Mouse (Mus musculus) midbrain, embryonic 15.5 days (tissue): ENCODE measurements at regions not wholly inside any gene's neighbourhood (a gene's known extent, or its start where the extent isn't known, plus 50 kb on each side); places are given as distances from the start of the nearest gene placed in this dataset.
"Not testable (repeated sequence)": the region's sequence is repeated elsewhere in the genome, so short reads cannot be mapped to it uniquely, and the experiment has no call there.

Experiments
- ATAC-seq: fragments of 200-750 bp; cut with Nextera tagmentation; replicated peaks from 2 replicates; pipeline ENCODE4 v1.8.0; 2017; ENCODE audit warnings: moderate TSS enrichment
- H3K27ac ChIP-seq: fragments of 300-500 bp; sonication (generic); 2 replicates; pipeline ENCODE4 v1.5.1; 2015; ENCODE audit warnings: mild to moderate bottlenecking, inconsistent platforms
- H3K27me3 ChIP-seq: fragments of 300-500 bp; sonication (generic); replicated peaks from 2 replicates; pipeline ENCODE4 v1.6.1; 2015; ENCODE audit warnings: inconsistent platforms
- H3K36me3 ChIP-seq: fragments of 300-500 bp; sonication (generic); replicated peaks from 2 replicates; pipeline ENCODE4 v1.6.1; 2015; ENCODE audit warnings: inconsistent platforms
- H3K4me1 ChIP-seq: fragments of 300-500 bp; sonication (generic); 2 replicates; pipeline ENCODE4 v1.6.1; 2015; ENCODE audit warnings: inconsistent platforms
- H3K4me2 ChIP-seq: fragments of 300-500 bp; sonication (generic); 2 replicates; pipeline ENCODE4 v1.6.1; 2015; ENCODE audit warnings: inconsistent platforms, mild to moderate bottlenecking, moderate library complexity
- H3K4me3 ChIP-seq: fragments of 300-500 bp; sonication (generic); 2 replicates; pipeline ENCODE4 v1.5.1; 2015; ENCODE audit warnings: mild to moderate bottlenecking, inconsistent platforms
- H3K9ac ChIP-seq: fragments of 300-500 bp; sonication (generic); 2 replicates; pipeline ENCODE4 v1.6.1; 2015; ENCODE audit warnings: mild to moderate bottlenecking, inconsistent platforms
- H3K9me3 ChIP-seq: fragments of 300-500 bp; sonication (generic); 2 replicates; pipeline ENCODE4 v1.6.1; 2016; ENCODE audit warnings: inconsistent platforms
- WGBS: fragments of 180-500 bp; shearing (Covaris S2); methylation state at CpG from one replicate; pipeline ENCODE4 v1.1.7; 2015; ENCODE audit warnings: mixed read lengths; 5-methylcytosine and 5-hydroxymethylcytosine counted together

DNA sequence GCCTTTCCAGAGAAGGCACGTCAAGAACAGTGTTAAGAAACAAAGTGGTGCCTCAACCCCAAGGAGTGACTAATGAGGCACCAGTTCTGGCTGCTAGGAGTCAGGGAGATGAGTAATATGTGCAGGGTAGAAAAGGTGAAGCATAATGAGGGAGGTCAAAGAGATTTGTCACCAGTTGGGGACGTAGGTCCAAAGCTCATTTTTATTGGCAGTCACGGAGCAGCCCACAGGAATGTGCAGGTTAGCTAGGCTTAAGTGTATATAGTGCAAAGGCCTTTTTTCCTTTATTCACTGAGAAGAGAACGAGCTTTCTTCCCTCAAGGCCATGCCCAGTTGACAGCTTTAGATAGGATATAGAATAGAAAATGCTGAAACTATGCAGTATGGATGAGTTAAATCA, 261.8 kb downstream of the Rad51ap2 start:
- Histone ChIP-seq H3K4me3 (no peak overlapping the region), H3K9me3 (no peaks in the 10 kb centered on the region), H3K4me1 (no peaks in the 10 kb centered on the region), H3K27ac (no peak overlapping the region), H3K27me3 (no peaks in the 10 kb centered on the region), H3K36me3 (no peaks in the 10 kb centered on the region), H3K9ac (no peak overlapping the region), H3K4me2 (no peak overlapping the region)
- no peak for ATAC-seq
- 79% methylated on average over 4 of the region's 4 CpGs for WGBS

DNA sequence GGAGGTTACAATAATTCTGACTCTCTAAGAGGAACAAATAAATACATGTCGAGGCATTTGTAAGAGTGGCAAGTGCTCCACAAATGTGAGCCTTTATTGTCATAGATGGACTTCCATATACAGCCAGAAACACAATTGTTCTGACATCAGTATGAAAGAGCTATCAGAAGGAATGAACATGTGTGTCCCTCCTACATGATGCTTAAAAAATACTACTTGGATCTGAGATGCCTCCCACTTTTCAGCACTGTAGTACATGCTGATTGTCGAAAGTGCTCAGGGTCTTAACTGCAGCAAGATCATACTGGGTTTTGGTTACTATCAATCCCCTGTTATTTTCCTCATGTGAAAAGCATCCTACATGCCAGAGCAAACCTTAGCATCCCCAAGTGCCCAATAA, 295.6 kb downstream of the Rad51ap2 start:
- Histone ChIP-seq H3K4me2 (no peak overlapping the region), H3K27me3 (no peaks in the 10 kb centered on the region), H3K27ac (no peak overlapping the region), H3K36me3 (no peaks in the 10 kb centered on the region), H3K9me3 (no peaks in the 10 kb centered on the region), H3K4me1 (no peaks in the 10 kb centered on the region), H3K4me3 (no peak overlapping the region), H3K9ac (no peak overlapping the region)
- no peak for ATAC-seq
- 87% methylated on average over 2 of the region's 2 CpGs for WGBS

DNA sequence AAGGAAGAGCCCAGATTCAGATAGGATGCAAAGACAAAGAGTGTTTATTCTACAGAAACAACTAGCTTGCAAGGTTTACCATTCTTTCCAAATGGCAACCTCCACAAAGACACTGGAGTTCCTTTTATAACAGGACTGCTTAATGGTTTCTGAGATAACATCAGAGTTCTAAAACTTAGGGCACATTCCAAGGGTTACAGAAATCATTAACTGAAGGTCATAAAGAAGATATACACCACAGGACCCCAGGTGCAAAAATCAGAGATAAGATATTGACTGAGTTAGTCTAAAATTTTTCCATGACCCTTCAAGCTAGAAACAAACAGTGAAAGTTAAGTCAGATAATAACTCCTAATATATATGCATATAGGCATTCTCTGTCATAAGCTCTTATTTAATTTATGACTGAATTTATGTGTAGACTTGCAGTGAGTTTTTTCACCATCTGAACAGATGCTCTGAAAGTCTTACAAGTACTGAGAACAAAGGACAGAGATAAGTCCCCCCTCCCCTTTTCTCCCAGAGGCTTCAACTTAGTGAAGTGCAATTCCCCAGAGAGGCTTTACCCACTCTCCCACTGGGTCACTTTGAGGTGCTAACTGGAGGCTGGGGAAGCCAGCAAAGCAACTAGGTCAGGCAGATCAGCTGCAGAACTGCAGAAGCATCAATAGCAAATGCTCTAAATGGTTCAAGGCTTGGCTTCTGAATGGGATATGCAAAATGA, 298.5 kb downstream of the Rad51ap2 start:
- no peaks in the 10 kb centered on the region for H3K36me3 ChIP-seq
- H3K9ac ChIP-seq: no peak overlapping the region
- H3K4me3 ChIP-seq: no peak overlapping the region
- no peak overlapping the region for H3K4me2 ChIP-seq
- H3K9me3 ChIP-seq: no peaks in the 10 kb centered on the region
- H3K27ac ChIP-seq: no peak overlapping the region
- H3K4me1 ChIP-seq: no peaks in the 10 kb centered on the region
- H3K27me3 ChIP-seq: no peaks in the 10 kb centered on the region
- no peak for ATAC-seq

DNA sequence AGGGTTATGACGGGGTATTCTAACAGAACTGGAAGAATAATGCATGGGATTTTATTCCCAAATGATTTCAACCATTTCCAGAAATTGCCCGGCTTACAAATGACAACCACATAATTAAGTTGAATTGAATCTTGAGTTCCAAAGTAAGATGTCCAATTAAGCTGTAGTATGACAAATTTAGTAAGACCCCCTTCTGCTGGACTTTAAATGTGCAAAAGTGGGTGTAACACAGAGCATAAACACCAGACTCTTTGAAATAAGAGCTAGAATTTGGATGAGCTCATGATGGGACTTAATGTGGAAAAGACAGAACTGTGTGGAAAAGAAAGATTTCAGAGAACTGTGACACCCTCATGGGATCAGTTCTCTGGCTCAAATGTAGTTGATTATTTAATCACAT, 346.4 kb downstream of the Rad51ap2 start:
- Histone ChIP-seq H3K9ac (no peak overlapping the region), H3K4me3 (no peak overlapping the region), H3K4me1 (no peaks in the 10 kb centered on the region), H3K36me3 (no peaks in the 10 kb centered on the region), H3K4me2 (no peak overlapping the region), H3K27ac (no peak overlapping the region), H3K27me3 (no peaks in the 10 kb centered on the region), H3K9me3 (no peaks in the 10 kb centered on the region)
- no peak for ATAC-seq
- 75% methylated on average over 2 of the region's 2 CpGs for WGBS

DNA sequence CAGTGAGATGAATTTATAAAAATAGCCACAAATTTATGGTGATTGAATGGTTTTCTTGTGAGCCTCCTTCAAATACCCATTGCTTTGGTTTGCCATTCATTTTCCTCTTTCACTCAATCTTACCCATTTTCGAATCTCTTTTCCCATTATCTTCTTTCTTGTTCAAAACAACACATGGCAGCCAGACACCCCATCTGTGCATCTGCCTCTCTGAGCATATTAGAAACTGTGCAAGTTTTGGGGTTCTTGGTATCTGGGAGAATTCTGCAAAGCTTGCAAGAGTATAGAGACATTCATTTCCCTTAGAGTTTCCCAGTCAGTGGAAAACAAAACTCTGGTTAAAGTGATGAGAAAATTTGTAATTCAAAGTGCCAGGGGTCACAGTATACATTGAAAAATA, 347.3 kb downstream of the Rad51ap2 start:
- Histone ChIP-seq H3K27ac (no peak overlapping the region), H3K36me3 (no peaks in the 10 kb centered on the region), H3K27me3 (no peaks in the 10 kb centered on the region), H3K9ac (no peak overlapping the region), H3K4me3 (no peak overlapping the region), H3K4me2 (no peak overlapping the region), H3K4me1 (no peaks in the 10 kb centered on the region), H3K9me3 (no peaks in the 10 kb centered on the region)
- ATAC-seq: no peak
- WGBS: 86% methylated on average over 1 of the region's 1 CpGs

- Histone ChIP-seq H3K4me2 (no peak overlapping the region), H3K36me3 (no peaks in the 10 kb centered on the region), H3K9ac (no peak overlapping the region), H3K27ac (no peak overlapping the region), H3K4me3 (no peak overlapping the region), H3K9me3 (no peaks in the 10 kb centered on the region), H3K4me1 (0 out of 2 replicates have a peak, but pooled peaks cover 2% of the 10 kb centered on the region), H3K27me3 (no peaks in the 10 kb centered on the region)
- 0 out of 2 replicates have a peak, but pooled peaks have one; percentile 45 for ATAC-seq
These were observed 373.8 kb downstream of the Rad51ap2 start for GRCm38 (mm10) chr12:11829701-11830100.

- Histone ChIP-seq H3K27me3 (no peaks in the 10 kb centered on the region), H3K36me3 (no peaks in the 10 kb centered on the region), H3K9ac (no peak overlapping the region), H3K9me3 (no peaks in the 10 kb centered on the region), H3K4me1 (0 out of 2 replicates have a peak, but pooled peaks cover 2% of the 10 kb centered on the region), H3K27ac (no peak overlapping the region), H3K4me2 (no peak overlapping the region), H3K4me3 (no peak overlapping the region)
- 59% methylated on average over 5 of the region's 5 CpGs for WGBS
- ATAC-seq: peak; percentile 65
These were observed 375.4 kb downstream of the Rad51ap2 start for GRCm38 (mm10) chr12:11831292-11831691.

- ATAC-seq: no peak
- H3K9me3 ChIP-seq: no peaks in the 10 kb centered on the region
- H3K9ac ChIP-seq: no peak overlapping the region
- WGBS: 76% methylated on average over 3 of the region's 3 CpGs
- no peaks in the 10 kb centered on the region for H3K4me1 ChIP-seq
- no peaks in the 10 kb centered on the region for H3K36me3 ChIP-seq
- H3K4me2 ChIP-seq: no peak overlapping the region
- H3K27me3 ChIP-seq: no peaks in the 10 kb centered on the region
- H3K4me3 ChIP-seq: no peak overlapping the region
- no peak overlapping the region for H3K27ac ChIP-seq
These were observed 382.1 kb downstream of the Rad51ap2 start for GRCm38 (mm10) chr12:11837819-11838472.

DNA sequence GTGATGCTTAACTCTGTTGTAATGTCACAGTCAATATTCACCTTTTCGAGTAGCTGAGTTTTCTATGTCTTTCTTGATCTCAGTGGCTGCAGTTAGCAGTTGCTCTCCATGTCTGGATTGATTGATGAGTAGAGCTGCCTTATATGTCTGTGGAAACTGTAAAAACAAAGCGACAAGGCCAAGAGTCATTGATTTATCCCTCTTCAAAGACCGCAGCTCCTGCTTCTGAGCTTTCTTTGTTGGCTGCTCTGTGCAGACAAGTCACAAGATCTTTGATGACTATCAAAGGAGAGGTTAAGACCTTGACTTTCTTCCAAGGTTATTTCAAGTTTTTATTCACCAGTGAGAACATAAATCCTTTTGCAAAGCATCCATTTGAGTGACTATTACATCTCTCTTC, 395.2 kb downstream of the Rad51ap2 start:
- peak; percentile 75; the same call in 1 of the 2 replicates for ATAC-seq
- no peak overlapping the region for H3K4me2 ChIP-seq
- H3K9ac ChIP-seq: no peak overlapping the region
- no peaks in the 10 kb centered on the region for H3K4me1 ChIP-seq
- H3K36me3 ChIP-seq: no peaks in the 10 kb centered on the region
- no peak overlapping the region for H3K4me3 ChIP-seq
- 71% methylated on average over 3 of the region's 3 CpGs for WGBS
- no peaks in the 10 kb centered on the region for H3K27me3 ChIP-seq
- H3K9me3 ChIP-seq: no peaks in the 10 kb centered on the region
- no peak overlapping the region for H3K27ac ChIP-seq

DNA sequence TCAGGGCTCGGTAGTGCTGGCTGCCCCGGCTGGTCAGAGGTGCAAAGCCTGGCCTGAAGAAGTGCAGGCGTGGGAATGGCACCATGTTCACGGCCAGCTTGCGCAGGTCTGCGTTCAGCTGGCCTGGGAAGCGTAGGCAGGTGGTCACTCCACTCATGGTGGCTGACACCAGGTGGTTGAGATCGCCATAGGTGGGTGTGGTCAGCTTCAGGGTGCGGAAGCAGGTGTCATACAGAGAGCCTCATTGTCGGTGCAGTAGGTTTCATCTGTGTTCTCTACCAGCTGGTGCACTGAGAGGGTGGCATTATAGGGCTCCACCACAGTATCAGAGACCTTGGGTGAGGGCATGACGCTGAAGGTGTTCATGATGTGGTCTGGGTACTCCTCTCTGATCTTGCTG, 380.1 kb upstream of the Fam49a start:
- H3K9ac ChIP-seq, H3K36me3 ChIP-seq, H3K9me3 ChIP-seq, H3K4me2 ChIP-seq, H3K4me3 ChIP-seq, H3K27ac ChIP-seq, H3K27me3 ChIP-seq, H3K4me1 ChIP-seq: not testable (repeated sequence)
- ATAC-seq: 0 out of 2 replicates have a peak, but pooled peaks have one; percentile 14
- WGBS: 93% methylated on average over 11 of the region's 11 CpGs

DNA sequence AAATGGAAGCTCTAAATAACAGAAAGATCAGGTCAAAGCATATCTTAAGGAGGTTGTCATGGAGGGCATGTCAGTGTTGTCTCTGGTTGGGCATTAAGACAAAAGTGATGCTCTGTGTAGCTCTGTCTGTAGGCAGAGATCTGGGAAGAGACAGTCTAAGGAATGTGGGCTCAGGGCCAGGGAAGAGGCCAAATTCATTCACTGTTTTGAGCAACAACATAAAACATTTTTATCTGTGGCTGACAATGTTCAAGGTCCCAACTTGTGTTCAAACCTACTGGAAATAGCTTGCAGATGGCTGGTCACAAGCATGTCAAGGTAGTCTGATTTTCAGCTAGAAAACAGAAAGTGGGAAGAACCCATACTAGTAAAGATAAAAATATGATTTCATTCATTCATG, 374.6 kb upstream of the Fam49a start:
- Histone ChIP-seq H3K4me2 (no peak overlapping the region), H3K36me3 (no peaks in the 10 kb centered on the region), H3K9ac (no peak overlapping the region), H3K4me1 (no peaks in the 10 kb centered on the region), H3K4me3 (no peak overlapping the region), H3K9me3 (no peaks in the 10 kb centered on the region; the same call in 1 of the 2 replicates), H3K27ac (no peak overlapping the region), H3K27me3 (no peaks in the 10 kb centered on the region)
- no peak for ATAC-seq

GRCm38 (mm10) chr12:11899031-11899430, 362.9 kb upstream of the Fam49a start:
- no peak overlapping the region for H3K9ac ChIP-seq
- no peak for ATAC-seq
- H3K4me3 ChIP-seq: no peak overlapping the region
- no peaks in the 10 kb centered on the region for H3K9me3 ChIP-seq
- no peaks in the 10 kb centered on the region for H3K36me3 ChIP-seq
- H3K27me3 ChIP-seq: no peaks in the 10 kb centered on the region
- H3K4me1 ChIP-seq: no peaks in the 10 kb centered on the region
- 71% methylated on average over 3 of the region's 3 CpGs for WGBS
- H3K27ac ChIP-seq: no peak overlapping the region
- H3K4me2 ChIP-seq: no peak overlapping the region

DNA sequence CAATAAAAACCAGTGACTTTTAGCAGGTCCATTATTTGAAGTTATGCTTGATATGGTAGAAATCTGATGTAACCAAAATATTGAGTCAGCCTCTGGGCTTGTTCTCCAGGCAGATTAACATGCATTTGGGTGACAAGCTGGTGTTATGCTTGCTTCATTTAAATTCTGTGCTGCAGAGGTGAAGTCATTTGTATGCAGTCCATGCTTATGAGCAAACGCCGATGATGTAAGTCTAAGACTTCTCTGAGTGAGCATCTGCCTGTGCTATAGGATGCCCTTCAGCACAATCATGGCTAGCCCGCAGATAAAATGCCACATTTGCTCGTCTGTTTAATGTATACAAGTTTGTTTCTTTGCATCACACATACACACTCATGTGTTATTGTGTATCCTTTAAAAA, 355.4 kb upstream of the Fam49a start:
- ATAC-seq: peak; percentile 96
- H3K9me3 ChIP-seq: no peaks in the 10 kb centered on the region
- H3K36me3 ChIP-seq: no peaks in the 10 kb centered on the region
- H3K9ac ChIP-seq: no peak overlapping the region
- H3K27me3 ChIP-seq: no peaks in the 10 kb centered on the region
- H3K4me3 ChIP-seq: no peak overlapping the region
- no peak overlapping the region for H3K27ac ChIP-seq
- 41% methylated on average over 4 of the region's 4 CpGs for WGBS
- no peak overlapping the region for H3K4me2 ChIP-seq
- H3K4me1 ChIP-seq: no peaks in the 10 kb centered on the region
